In genomic region chr5:111123050-111123746, GRCm38 (mm10) we compare ENCODE assay signal across 11 mouse cellular contexts.
DNase-seq lines count a peak whose midpoint lies in the region; ATAC-seq lines count a peak whose summit lies in the region.
"Had no signal": no experiment of that assay in that cellular context is flagged by ENCODE, and none has a peak within 500 bp of the region (broad histone marks: within the 10 kb centered on the region; RNA-seq: fewer than 3 reads in every experiment).

No protein-coding gene starts in this region.

- no peak overlapping the region for H3K27ac ChIP-seq in neural tube, embryonic 12.5 days
- H3K27ac ChIP-seq in embryonic facial prominence, embryonic 12.5 days, result 0 out of 2 replicates have a peak overlapping the region, but pooled peaks have one; percentile 7
- no peak overlapping the region for H3K27ac ChIP-seq in limb, embryonic 10.5 days

- peaks cover 33% of the 10 kb centered on the region for H3K4me1 ChIP-seq in neural tube, embryonic 12.5 days
- peaks cover 5% of the 10 kb centered on the region; the same call in 1 of the 2 replicates for H3K4me1 ChIP-seq in embryonic facial prominence, embryonic 12.5 days
- peaks cover 43% of the 10 kb centered on the region for H3K4me1 ChIP-seq in limb, embryonic 10.5 days

- H3K27me3 ChIP-seq in neural tube, embryonic 12.5 days (replicated peaks), result 0 out of 2 replicates have a peak, but pooled peaks cover 6% of the 10 kb centered on the region
- H3K27me3 ChIP-seq in embryonic facial prominence, embryonic 12.5 days, result no peaks in the 10 kb centered on the region
- no peaks in the 10 kb centered on the region for H3K27me3 ChIP-seq in limb, embryonic 10.5 days (ENCODE audit: low read depth, poor library complexity, severe bottlenecking)
- H3K27me3 ChIP-seq: Patski had no signal

- H3K36me3 ChIP-seq in neural tube, embryonic 12.5 days, result no peaks in the 10 kb centered on the region
- H3K36me3 ChIP-seq in embryonic facial prominence, embryonic 12.5 days, result no peaks in the 10 kb centered on the region
- 0 out of 2 replicates have a peak, but pooled peaks cover 3% of the 10 kb centered on the region for H3K36me3 ChIP-seq in limb, embryonic 10.5 days

- H3K4me2 ChIP-seq in neural tube, embryonic 12.5 days (replicated peaks), result no peak overlapping the region
- H3K4me2 ChIP-seq in embryonic facial prominence, embryonic 12.5 days (replicated peaks), result no peak overlapping the region

- WGBS in neural tube, embryonic 12.5 days, result 43% methylated on average over 12 of the region's 12 CpGs
- 59% methylated on average over 12 of the region's 12 CpGs for WGBS in embryonic facial prominence, embryonic 12.5 days
- WGBS in limb, embryonic 10.5 days, result 57% methylated on average over 12 of the region's 12 CpGs

- no peak overlapping the region for H3K4me3 ChIP-seq in neural tube, embryonic 12.5 days
- H3K4me3 ChIP-seq in embryonic facial prominence, embryonic 12.5 days, result no peak overlapping the region
- no peak overlapping the region for H3K4me3 ChIP-seq in limb, embryonic 10.5 days

- no peaks in the 10 kb centered on the region for H3K9me3 ChIP-seq in neural tube, embryonic 12.5 days
- H3K9me3 ChIP-seq in embryonic facial prominence, embryonic 12.5 days, result no peaks in the 10 kb centered on the region
- no peaks in the 10 kb centered on the region for H3K9me3 ChIP-seq in limb, embryonic 10.5 days (replicated peaks)

- H3K9ac ChIP-seq in neural tube, embryonic 12.5 days, result no peak overlapping the region
- H3K9ac ChIP-seq in embryonic facial prominence, embryonic 12.5 days, result no peak overlapping the region

- peak; percentile 56 for ATAC-seq in neural tube, embryonic 12.5 days (ENCODE audit: low FRiP score, low read depth)
- no peak for ATAC-seq in embryonic facial prominence, embryonic 12.5 days (ENCODE audit: insufficient number of reproducible peaks, insufficient read depth, low FRiP score, low TSS enrichment)
- ATAC-seq in megakaryocyte progenitor cell, adult 5-6 weeks (replicated peaks; ENCODE audit: poor library complexity), result no peak
- ATAC-seq in megakaryocyte, adult 5-6 weeks (ENCODE audit: poor library complexity, severe bottlenecking), result no peak

- DNase-seq in neural tube, embryonic 10.5 days (ENCODE audit: extremely low spot score, low spot score), result no peak
- peak; percentile 44 for DNase-seq in limb, embryonic 10.5 days (ENCODE audit: low spot score)
- peak; percentile 54 for DNase-seq in telencephalon, adult 2 months (ENCODE audit: low read depth, low spot score)
- no peak for DNase-seq in cerebellum, adult 18-20 months
- DNase-seq: cerebellum, adult 11 months; liver had no signal

Comparison
In these comparisons a context has a peak if more than half of its experiments do, and no peak if none do; other contexts are left out.
1. DNase-seq: peak in limb, embryonic 10.5 days (single experiment) and telencephalon, adult 2 months (single experiment); none in neural tube, embryonic 10.5 days (single experiment) and cerebellum, adult 18-20 months (0 of 2).